Mouse (Mus musculus): ENCODE results near the gene 6030452D12Rik. TPM values are rescaled to one million over a fixed set of nuclear protein-coding genes. Genes with fewer than 3 reads are reported as not detected.

The 6030452D12Rik gene
- not detected in 2 replicates for polyA plus RNA-seq (2014; fragmentation: Nextera tagmentation; extraction: Ambion mirVana)

GRCm38 (mm10) chr8:106500018-106500685 lies at the start of gene 6030452D12Rik:
TSS of gene 6030452D12Rik (plus strand) at chr8:106500522.
- no peak within 1 kb of the TSS for H3K9ac ChIP-seq (ENCODE audit: low read length)
- H3K27ac ChIP-seq (ENCODE audit: low read depth, low read length) = no peak within 1 kb of the TSS
- H3K4me2 ChIP-seq = no peak within 1 kb of the TSS
- no peaks in the 10 kb centered on the region for H3K4me1 ChIP-seq (ENCODE audit: control insufficient read depth, insufficient read depth, low read length)
- H3K9me3 ChIP-seq (ENCODE audit: control insufficient read depth, low read length) = no peaks in the 10 kb centered on the region
- no peaks in the 10 kb centered on the region for H3K27me3 ChIP-seq (ENCODE audit: control insufficient read depth, insufficient read depth, low read length)
- no peak for ATAC-seq (ENCODE audit: low FRiP score)
- 81% methylated on average over 8 of the region's 8 CpGs for WGBS
- H3K4me3 ChIP-seq (ENCODE audit: low read depth, low read length) = no peak within 1 kb of the TSS
- DNase-seq (ENCODE audit: low spot score, missing footprints) = peak; percentile 72
- H3K36me3 ChIP-seq (ENCODE audit: control insufficient read depth, insufficient read depth, low read length) = no peaks in the 10 kb centered on the region

GRCm38 (mm10) chr8:106451301-106452085 lies 48.8 kb upstream of the 6030452D12Rik start:
- H3K27ac ChIP-seq (ENCODE audit: low read depth, low read length) = no peak overlapping the region
- no peak overlapping the region for H3K4me2 ChIP-seq
- 73% methylated on average over 6 of the region's 6 CpGs for WGBS
- no peaks in the 10 kb centered on the region for H3K27me3 ChIP-seq (ENCODE audit: control insufficient read depth, insufficient read depth, low read length)
- H3K9me3 ChIP-seq (ENCODE audit: control insufficient read depth, low read length) = no peaks in the 10 kb centered on the region
- H3K4me3 ChIP-seq (ENCODE audit: low read depth, low read length) = no peak overlapping the region
- H3K4me1 ChIP-seq (ENCODE audit: control insufficient read depth, insufficient read depth, low read length) = no peaks in the 10 kb centered on the region
- H3K9ac ChIP-seq (ENCODE audit: low read length) = no peak overlapping the region
- DNase-seq (ENCODE audit: low spot score, missing footprints) (no peak), ATAC-seq (ENCODE audit: low FRiP score) (no peak)
- no peaks in the 10 kb centered on the region for H3K36me3 ChIP-seq (ENCODE audit: control insufficient read depth, insufficient read depth, low read length)

GRCm38 (mm10) chr8:106452701-106453481 lies 47.4 kb upstream of the 6030452D12Rik start:
- 83% methylated on average over 12 of the region's 12 CpGs for WGBS
- H3K4me3 ChIP-seq (ENCODE audit: low read depth, low read length) = no peak overlapping the region
- no peaks in the 10 kb centered on the region for H3K4me1 ChIP-seq (ENCODE audit: control insufficient read depth, insufficient read depth, low read length)
- H3K27me3 ChIP-seq (ENCODE audit: control insufficient read depth, insufficient read depth, low read length) = no peaks in the 10 kb centered on the region
- ATAC-seq (ENCODE audit: low FRiP score) (no peak), DNase-seq (ENCODE audit: low spot score, missing footprints) (no peak)
- no peaks in the 10 kb centered on the region for H3K9me3 ChIP-seq (ENCODE audit: control insufficient read depth, low read length)
- no peaks in the 10 kb centered on the region for H3K36me3 ChIP-seq (ENCODE audit: control insufficient read depth, insufficient read depth, low read length)
- H3K27ac ChIP-seq (ENCODE audit: low read depth, low read length) = no peak overlapping the region
- H3K9ac ChIP-seq (ENCODE audit: low read length) = no peak overlapping the region
- H3K4me2 ChIP-seq = no peak overlapping the region

- H3K4me2 ChIP-seq = no peak overlapping the region
- no peak overlapping the region for H3K9ac ChIP-seq (ENCODE audit: low read length)
- no peak for DNase-seq (ENCODE audit: low spot score, missing footprints)
- no peaks in the 10 kb centered on the region for H3K9me3 ChIP-seq (ENCODE audit: control insufficient read depth, low read length)
- H3K27ac ChIP-seq (ENCODE audit: low read depth, low read length) = no peak overlapping the region
- no peak overlapping the region for H3K4me3 ChIP-seq (ENCODE audit: low read depth, low read length)
- no peak for ATAC-seq (ENCODE audit: low FRiP score)
- WGBS = 69% methylated on average over 11 of the region's 11 CpGs
- no peaks in the 10 kb centered on the region for H3K4me1 ChIP-seq (ENCODE audit: control insufficient read depth, insufficient read depth, low read length)
- H3K36me3 ChIP-seq (ENCODE audit: control insufficient read depth, insufficient read depth, low read length) = no peaks in the 10 kb centered on the region
- no peaks in the 10 kb centered on the region for H3K27me3 ChIP-seq (ENCODE audit: control insufficient read depth, insufficient read depth, low read length)
Measured at GRCm38 (mm10) chr8:106454036-106454435, 46.3 kb upstream of the 6030452D12Rik start.

- DNase-seq (ENCODE audit: low spot score, missing footprints) = no peak
- Histone ChIP-seq H3K4me1 (ENCODE audit: control insufficient read depth, insufficient read depth, low read length) (no peaks in the 10 kb centered on the region), H3K27me3 (ENCODE audit: control insufficient read depth, insufficient read depth, low read length) (no peaks in the 10 kb centered on the region), H3K9ac (ENCODE audit: low read length) (no peak overlapping the region), H3K9me3 (ENCODE audit: control insufficient read depth, low read length) (no peaks in the 10 kb centered on the region), H3K4me3 (ENCODE audit: low read depth, low read length) (no peak overlapping the region), H3K27ac (ENCODE audit: low read depth, low read length) (no peak overlapping the region), H3K36me3 (ENCODE audit: control insufficient read depth, insufficient read depth, low read length) (no peaks in the 10 kb centered on the region), H3K4me2 (no peak overlapping the region)
- no peak for ATAC-seq (ENCODE audit: low FRiP score)
- WGBS = 84% methylated on average over 5 of the region's 5 CpGs
Measured at GRCm38 (mm10) chr8:106462131-106462530, 38.2 kb upstream of the 6030452D12Rik start.

- Histone ChIP-seq H3K9ac (ENCODE audit: low read length) (no peak overlapping the region), H3K4me3 (ENCODE audit: low read depth, low read length) (no peak overlapping the region), H3K27ac (ENCODE audit: low read depth, low read length) (no peak overlapping the region), H3K27me3 (ENCODE audit: control insufficient read depth, insufficient read depth, low read length) (no peaks in the 10 kb centered on the region), H3K4me1 (ENCODE audit: control insufficient read depth, insufficient read depth, low read length) (no peaks in the 10 kb centered on the region), H3K9me3 (ENCODE audit: control insufficient read depth, low read length) (no peaks in the 10 kb centered on the region), H3K4me2 (no peak overlapping the region), H3K36me3 (ENCODE audit: control insufficient read depth, insufficient read depth, low read length) (no peaks in the 10 kb centered on the region)
- 87% methylated on average over 6 of the region's 6 CpGs for WGBS
- DNase-seq (ENCODE audit: low spot score, missing footprints) (no peak), ATAC-seq (ENCODE audit: low FRiP score) (no peak)
Measured at GRCm38 (mm10) chr8:106463795-106464194, 36.5 kb upstream of the 6030452D12Rik start.

- no peaks in the 10 kb centered on the region for H3K27me3 ChIP-seq (ENCODE audit: control insufficient read depth, insufficient read depth, low read length)
- H3K27ac ChIP-seq (ENCODE audit: low read depth, low read length) = no peak overlapping the region
- H3K9me3 ChIP-seq (ENCODE audit: control insufficient read depth, low read length) = no peaks in the 10 kb centered on the region
- ATAC-seq (ENCODE audit: low FRiP score) = no peak
- no peaks in the 10 kb centered on the region for H3K4me1 ChIP-seq (ENCODE audit: control insufficient read depth, insufficient read depth, low read length)
- H3K36me3 ChIP-seq (ENCODE audit: control insufficient read depth, insufficient read depth, low read length) = no peaks in the 10 kb centered on the region
- H3K4me2 ChIP-seq = no peak overlapping the region
- H3K9ac ChIP-seq (ENCODE audit: low read length) = no peak overlapping the region
- H3K4me3 ChIP-seq (ENCODE audit: low read depth, low read length) = no peak overlapping the region
- WGBS = 57% methylated on average over 7 of the region's 7 CpGs
- DNase-seq (ENCODE audit: low spot score, missing footprints) = no peak
Measured at GRCm38 (mm10) chr8:106469485-106469884, 30.8 kb upstream of the 6030452D12Rik start.

- Histone ChIP-seq H3K9ac (ENCODE audit: low read length) (no peak overlapping the region), H3K27ac (ENCODE audit: low read depth, low read length) (no peak overlapping the region), H3K36me3 (ENCODE audit: control insufficient read depth, insufficient read depth, low read length) (no peaks in the 10 kb centered on the region), H3K9me3 (ENCODE audit: control insufficient read depth, low read length) (no peaks in the 10 kb centered on the region), H3K4me1 (ENCODE audit: control insufficient read depth, insufficient read depth, low read length) (no peaks in the 10 kb centered on the region), H3K4me3 (ENCODE audit: low read depth, low read length) (no peak overlapping the region), H3K4me2 (no peak overlapping the region), H3K27me3 (ENCODE audit: control insufficient read depth, insufficient read depth, low read length) (no peaks in the 10 kb centered on the region)
- ATAC-seq (ENCODE audit: low FRiP score) (no peak), DNase-seq (ENCODE audit: low spot score, missing footprints) (peak; percentile 12)
- 88% methylated on average over 5 of the region's 5 CpGs for WGBS
Measured at GRCm38 (mm10) chr8:106474001-106474400, 26.3 kb upstream of the 6030452D12Rik start.

GRCm38 (mm10) chr8:106504241-106504640 lies 3.9 kb downstream of the 6030452D12Rik start:
- DNase-seq (ENCODE audit: low spot score, missing footprints) = no peak
- ATAC-seq (ENCODE audit: low FRiP score) = no peak
- H3K36me3 ChIP-seq (ENCODE audit: control insufficient read depth, insufficient read depth, low read length) = no peaks in the 10 kb centered on the region
- H3K4me2 ChIP-seq = no peak overlapping the region
- WGBS = 90% methylated on average over 7 of the region's 7 CpGs
- peaks cover 20% of the 10 kb centered on the region for H3K27me3 ChIP-seq (ENCODE audit: control insufficient read depth, insufficient read depth, low read length)
- no peaks in the 10 kb centered on the region for H3K9me3 ChIP-seq (ENCODE audit: control insufficient read depth, low read length)
- no peak overlapping the region for H3K4me3 ChIP-seq (ENCODE audit: low read depth, low read length)
- no peak overlapping the region for H3K9ac ChIP-seq (ENCODE audit: low read length)
- peaks cover 6% of the 10 kb centered on the region for H3K4me1 ChIP-seq (ENCODE audit: control insufficient read depth, insufficient read depth, low read length)
- H3K27ac ChIP-seq (ENCODE audit: low read depth, low read length) = no peak overlapping the region
